Mouse (Mus musculus) fibroblast of lung, adult 2 months (primary cell): Measurements from ENCODE around the gene Plin5.
"Not testable (repeated sequence)": the region's sequence is repeated elsewhere in the genome, so short reads cannot be mapped to it uniquely, and the experiment has no call there.

Source experiments
- DNase-seq: peaks from one replicate; pipeline ENCODE4 v3.0.0-alpha.2; 2011; ENCODE audit warnings: low read depth

Gene Plin5

DNA sequence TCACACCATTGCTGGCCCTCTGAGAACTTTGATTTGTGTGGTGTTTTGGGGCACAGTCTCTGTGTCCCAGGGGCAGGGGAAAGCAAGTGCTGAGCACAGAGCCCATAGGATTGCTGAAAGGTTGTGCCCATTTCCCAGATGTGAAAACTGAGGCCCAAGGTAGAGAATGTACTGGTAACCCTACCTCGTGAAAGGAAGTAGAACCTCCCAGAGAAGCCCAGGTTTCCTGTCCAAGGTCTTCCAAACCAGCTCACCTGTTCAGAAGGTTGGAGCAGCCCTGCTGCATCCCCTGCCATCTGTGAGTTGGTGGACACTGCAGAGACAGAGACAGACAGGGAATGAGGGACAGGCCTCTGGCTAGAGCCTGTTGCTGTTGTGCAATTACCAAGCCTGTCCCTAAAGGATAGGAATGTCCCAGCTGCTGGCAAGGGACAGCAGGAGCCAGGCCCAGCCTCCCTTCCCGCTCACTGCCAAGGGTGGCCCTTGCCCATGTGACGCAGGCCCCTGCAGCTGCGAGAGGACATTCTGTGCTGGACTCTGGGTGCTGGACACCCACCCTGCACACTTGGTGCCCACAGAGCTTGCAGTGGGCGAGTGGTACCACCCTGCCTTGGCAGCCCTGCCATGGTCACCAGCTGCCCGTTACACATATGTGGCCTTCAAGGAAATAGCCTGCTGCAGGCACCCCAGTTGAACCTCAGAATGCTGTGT, 8.9 kb downstream of the Plin5 start:
- no peak for DNase-seq

GRCm38 (mm10) chr17:56107736-56108135, 9.7 kb downstream of the Plin5 start:
- no peak for DNase-seq

DNA sequence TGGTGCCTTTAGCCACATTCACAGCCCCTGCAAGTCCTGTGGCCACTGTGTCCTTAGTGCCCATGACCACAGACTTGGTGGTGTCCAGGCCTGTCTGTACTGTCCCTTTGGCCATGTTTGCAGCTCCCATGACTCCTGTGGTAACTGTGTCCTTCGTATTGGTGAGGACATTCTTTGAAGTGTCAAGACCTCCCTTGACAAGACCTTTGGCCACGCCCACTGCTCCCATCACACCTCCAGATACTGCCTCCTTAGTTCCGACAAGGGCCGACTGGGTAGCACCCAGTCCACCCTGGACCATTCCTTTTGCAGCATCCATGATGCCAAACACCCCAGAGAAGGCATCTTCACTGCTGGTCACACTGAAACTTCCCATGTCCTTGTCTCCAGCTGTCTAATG, 10.4 kb downstream of the Plin5 start:
- DNase-seq = no peak

DNA sequence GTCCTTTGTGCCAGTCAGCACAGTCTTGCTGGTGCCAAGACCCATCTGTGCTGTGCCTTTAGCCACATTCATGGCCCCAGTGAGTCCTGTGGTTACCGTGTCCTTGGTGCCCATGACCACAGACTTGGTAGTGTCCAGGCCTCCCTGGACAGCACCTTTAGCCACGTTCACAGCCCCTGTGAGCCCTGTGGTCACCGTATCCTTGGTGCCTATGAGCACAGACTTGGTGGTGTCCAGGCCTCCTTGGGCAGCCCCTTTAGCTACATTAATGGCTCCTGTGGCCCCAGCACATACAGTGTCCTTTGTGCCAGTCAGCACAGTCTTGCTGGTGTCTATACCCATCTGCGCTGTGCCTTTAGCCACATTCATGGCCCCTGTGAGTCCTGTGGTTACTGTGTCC, 11.0 kb downstream of the Plin5 start:
- not testable (repeated sequence) for DNase-seq

- DNase-seq = not testable (repeated sequence)
Measured at GRCm38 (mm10) chr17:56104821-56105220, 12.6 kb downstream of the Plin5 start.

- DNase-seq = no peak
Measured at GRCm38 (mm10) chr17:56103465-56104285, 13.7 kb downstream of the Plin5 start.

DNA sequence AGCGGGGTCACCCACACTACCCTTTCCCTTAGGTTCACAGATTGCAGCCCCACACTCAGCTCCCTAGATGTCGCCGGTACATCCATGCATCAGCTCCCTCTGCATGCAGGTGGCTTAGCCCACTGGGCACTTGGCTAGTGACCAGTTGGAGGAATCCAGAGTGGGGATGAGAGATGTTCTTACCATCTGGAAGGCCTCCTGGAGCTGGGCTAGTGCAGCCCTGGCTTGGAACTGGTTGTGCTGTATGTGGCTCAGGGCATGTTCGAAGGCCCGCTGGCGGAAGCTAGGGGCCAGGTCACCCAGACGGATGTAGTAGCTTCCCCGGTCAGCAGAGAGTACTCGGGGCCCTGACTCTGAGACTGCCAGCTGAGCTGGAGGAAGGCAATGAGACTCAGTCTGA, 14.5 kb downstream of the Plin5 start:
- no peak for DNase-seq

GRCm38 (mm10) chr17:56102158-56102557, 15.2 kb downstream of the Plin5 start:
- no peak for DNase-seq

- no peak for DNase-seq
Measured at GRCm38 (mm10) chr17:56100811-56101210, 16.6 kb downstream of the Plin5 start.

DNA sequence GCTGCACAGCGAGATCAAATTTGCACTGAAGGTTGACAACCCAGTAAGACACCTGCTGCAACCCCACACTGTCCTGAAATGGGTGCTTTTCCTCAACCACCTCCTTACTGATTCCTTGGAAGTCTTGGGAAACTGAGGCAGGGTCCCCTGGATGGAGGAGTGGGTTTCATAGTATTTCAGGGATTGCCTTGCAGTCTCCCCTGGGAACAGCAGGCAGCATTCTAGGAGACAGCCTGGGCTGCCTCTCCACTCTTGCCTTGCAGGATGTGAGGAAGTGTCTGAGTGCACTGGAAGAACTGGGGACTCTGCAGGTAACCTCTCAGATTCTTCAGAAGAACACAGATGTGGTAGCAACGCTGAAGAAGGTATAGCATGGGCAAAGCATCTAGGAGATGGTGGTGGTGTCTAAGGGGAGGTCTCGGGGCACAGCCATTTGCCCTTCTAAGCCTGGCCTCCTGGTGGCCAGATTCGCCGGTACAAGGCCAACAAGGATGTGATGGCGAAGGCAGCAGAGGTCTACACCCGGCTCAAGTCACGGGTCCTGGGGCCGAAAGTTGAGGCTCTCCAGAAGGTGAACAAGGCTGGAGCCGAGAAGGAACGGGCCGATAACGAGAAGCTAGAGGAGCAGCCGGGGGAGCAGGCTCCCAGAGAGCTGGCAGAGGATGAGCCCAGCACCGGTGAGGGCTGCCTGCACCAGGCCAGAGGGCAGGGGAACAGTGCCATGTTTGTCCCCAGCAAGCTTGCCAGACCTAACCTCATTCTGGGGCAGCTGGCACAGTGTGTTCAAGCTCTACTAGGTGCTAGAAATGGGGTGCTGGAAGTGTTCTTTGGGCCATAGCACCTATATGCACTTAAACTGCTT, 18.5 kb downstream of the Plin5 start:
- DNase-seq = no peak

DNA sequence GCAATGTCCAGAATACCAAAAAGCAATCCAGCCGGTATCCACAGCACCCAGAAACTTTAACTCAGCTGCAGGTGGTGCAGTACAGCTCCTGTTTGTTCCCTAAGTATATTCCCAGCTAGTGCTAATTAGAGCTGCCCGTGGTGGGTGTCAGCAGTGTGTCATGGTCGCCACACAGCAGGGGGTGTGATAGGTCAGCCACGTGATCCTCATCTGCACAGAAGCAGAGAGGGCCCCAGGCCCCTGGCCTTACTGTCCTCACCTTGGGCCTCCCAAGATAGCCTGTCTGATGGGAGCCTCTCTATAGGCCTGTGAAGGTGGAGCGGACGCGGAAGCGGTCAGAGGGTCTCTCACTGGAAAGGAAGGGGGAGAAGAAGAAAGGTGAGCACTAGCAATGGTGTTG, 19.2 kb downstream of the Plin5 start:
- DNase-seq = no peak

- DNase-seq = no peak
Measured at GRCm38 (mm10) chr17:56096883-56097282, 20.5 kb downstream of the Plin5 start.

- peak; percentile 27 for DNase-seq
Measured at GRCm38 (mm10) chr17:56092794-56093193, 24.6 kb downstream of the Plin5 start.

DNA sequence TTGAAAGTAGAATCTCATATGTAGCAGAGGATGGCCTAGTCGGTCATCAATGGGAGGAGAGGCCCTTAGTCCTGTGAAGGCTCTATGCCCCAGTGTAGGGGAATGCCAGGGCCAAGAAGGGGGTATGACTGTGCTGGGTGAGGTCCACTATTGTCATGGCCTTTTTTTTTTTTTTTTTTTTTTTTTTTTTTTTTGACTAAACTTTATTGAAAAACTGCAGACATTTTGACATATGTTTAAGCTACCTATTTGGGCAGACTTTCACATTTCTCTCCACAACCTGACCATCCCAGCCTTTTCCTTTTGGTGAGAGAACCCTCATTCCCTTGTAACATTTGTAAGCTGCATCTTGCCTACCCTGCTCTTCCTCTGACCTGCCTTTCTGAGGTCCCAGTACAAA, 25.1 kb downstream of the Plin5 start:
- no peak for DNase-seq

- peak; percentile 61 for DNase-seq
Measured at GRCm38 (mm10) chr17:56080781-56081585, 36.4 kb downstream of the Plin5 start.

DNA sequence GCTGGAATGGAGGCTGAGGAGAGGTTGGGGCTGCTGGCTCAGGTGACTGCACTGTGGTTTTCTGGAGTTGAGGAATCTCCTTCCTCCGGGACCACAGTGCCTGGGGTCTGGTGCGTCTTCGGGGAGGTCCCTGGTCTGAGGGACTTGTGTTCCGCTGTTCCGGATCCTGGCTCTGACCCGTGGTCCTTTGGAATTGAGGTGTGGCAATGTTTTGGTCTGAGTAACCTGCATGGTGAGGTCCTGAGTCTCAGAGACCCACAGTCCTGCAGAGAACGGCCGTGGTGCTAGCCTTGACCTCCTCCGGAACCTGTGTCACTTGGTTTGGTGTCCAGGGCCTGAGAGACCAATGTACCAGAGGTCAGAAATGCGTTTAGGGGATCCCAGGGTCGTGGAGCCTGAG, 37.5 kb downstream of the Plin5 start:
- no peak for DNase-seq

GRCm38 (mm10) chr17:56078880-56079795, 38.3 kb downstream of the Plin5 start, which contains the start of gene Hdgfl2:
Gene Hdgfl2, plus strand, starts transcription at chr17:56079634.
- peak; percentile 100 for DNase-seq

DNA sequence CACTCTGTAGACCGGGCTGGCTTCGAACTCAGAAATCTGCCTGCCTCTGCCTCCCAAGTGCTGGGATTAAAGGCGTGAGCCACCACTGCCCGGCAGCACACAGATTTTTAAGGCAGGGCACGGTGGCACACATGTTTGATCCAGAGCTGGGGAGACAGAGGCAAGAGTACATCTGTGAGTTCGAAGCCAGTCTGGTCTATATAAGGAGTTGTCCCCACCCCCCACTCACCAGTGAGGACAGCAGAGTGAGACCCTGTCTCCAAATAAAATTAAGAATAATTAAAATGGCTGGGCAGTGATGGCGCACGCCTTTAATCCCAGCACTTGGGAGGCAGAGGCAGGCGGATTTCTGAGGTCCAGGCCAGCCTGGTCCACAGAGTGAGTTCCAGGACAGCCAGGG, 39.0 kb downstream of the Plin5 start:
- not testable (repeated sequence) for DNase-seq

DNA sequence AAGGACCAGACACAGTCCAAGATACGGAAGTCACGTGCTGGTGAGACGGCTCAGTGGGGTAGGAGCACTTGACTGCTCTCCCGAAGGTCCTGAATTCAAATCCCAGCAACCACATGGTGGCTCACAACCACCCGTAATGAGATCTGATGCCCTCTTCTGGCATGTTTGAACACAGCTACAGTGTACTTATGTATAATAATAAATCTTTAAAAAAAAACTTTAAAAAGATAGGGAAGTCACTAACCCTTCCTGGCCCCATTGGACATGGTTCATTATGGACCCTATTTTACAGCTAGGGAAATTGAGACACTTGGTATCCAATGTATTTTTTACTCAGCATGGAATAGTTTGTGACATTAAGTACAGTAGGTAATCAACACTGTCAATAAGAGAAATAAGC, 39.9 kb downstream of the Plin5 start:
- no peak for DNase-seq

DNA sequence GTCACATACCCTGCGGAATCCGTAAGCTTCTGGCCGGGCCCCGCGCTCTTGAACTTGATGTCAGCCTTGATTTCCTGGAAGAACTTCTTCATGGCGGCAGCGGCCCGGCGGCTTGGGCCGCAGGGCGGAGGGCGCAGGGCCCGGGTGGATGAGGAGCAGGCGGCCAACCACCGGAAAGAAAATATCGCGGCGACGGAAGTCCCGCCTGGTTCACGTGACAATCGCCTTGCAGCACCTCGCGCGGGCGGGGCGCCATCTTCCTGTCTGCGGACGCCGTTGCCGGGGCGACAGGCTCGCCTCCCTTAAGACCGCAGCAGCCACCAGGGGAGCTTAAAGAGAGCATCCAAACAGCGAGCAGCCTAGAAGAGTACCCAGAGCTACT, 42.6 kb downstream of the Plin5 start, which contains the start of gene Ubxn6:
Gene Ubxn6, minus strand, starts transcription at position 202 of the 382 bp plus-strand sequence.
- DNase-seq = peak; percentile 86
